Mouse (Mus musculus) heart, postnatal 0 days (tissue): ENCODE results near the gene Rcn3. TPM values are rescaled to one million over a fixed set of nuclear protein-coding genes. Genes with fewer than 3 reads are reported as not detected.

Source experiments
- ATAC-seq: fragments of 200-750 bp; cut with Nextera tagmentation; 2 replicates; pipeline ENCODE4 v1.8.0; 2017; ENCODE audit warnings: low read depth, moderate number of reproducible peaks, moderate library complexity; ENCODE audit not compliant: insufficient read depth
- DNase-seq: peaks from one replicate; pipeline ENCODE4 v3.0.0-alpha.2; 2016; ENCODE audit warnings: low spot score
- H3K27ac ChIP-seq: fragments of 300-500 bp; sonication (generic); 2 replicates; pipeline ENCODE4 v1.5.1; 2014; ENCODE audit warnings: low read depth, mild to moderate bottlenecking
- H3K27me3 ChIP-seq: fragments of 300-500 bp; sonication (generic); 2 replicates; pipeline ENCODE4 v1.6.1; 2014; ENCODE audit warnings: low read length, mixed read lengths; ENCODE audit not compliant: control insufficient read depth, insufficient read depth
- H3K36me3 ChIP-seq: fragments of 300-500 bp; sonication (generic); replicated peaks from 2 replicates; pipeline ENCODE4 v1.6.1; 2014; ENCODE audit warnings: low read length, mixed read lengths; ENCODE audit not compliant: control insufficient read depth, insufficient read depth
- H3K4me1 ChIP-seq: fragments of 300-500 bp; sonication (generic); 2 replicates; pipeline ENCODE4 v1.6.1; 2014; ENCODE audit warnings: antibody characterized with exemption; ENCODE audit not compliant: control insufficient read depth, insufficient read depth
- H3K4me2 ChIP-seq: fragments of 300-500 bp; sonication (generic); 2 replicates; pipeline ENCODE4 v1.6.1; 2014; ENCODE audit warnings: low read depth, mild to moderate bottlenecking, low read length, moderate library complexity
- H3K4me3 ChIP-seq: fragments of 300-500 bp; sonication (generic); 2 replicates; pipeline ENCODE4 v1.5.1; 2014; ENCODE audit warnings: low read depth, low read length
- H3K9ac ChIP-seq: fragments of 300-500 bp; sonication (generic); replicated peaks from 2 replicates; pipeline ENCODE4 v1.6.1; 2014; ENCODE audit warnings: low read depth, low read length, mixed read lengths
- H3K9me3 ChIP-seq: fragments of 300-500 bp; sonication (generic); replicated peaks from 2 replicates; pipeline ENCODE4 v1.6.1; 2016; ENCODE audit warnings: low read length; ENCODE audit not compliant: control insufficient read depth
- CTCF ChIP-seq: IDR thresholded peaks from 2 replicates; pipeline ENCODE4 v1.5.1; 2016; ENCODE audit warnings: antibody characterized with exemption, control low read depth, low read depth
- EP300 ChIP-seq: IDR thresholded peaks from 2 replicates; pipeline ENCODE4 v1.6.1; 2016; ENCODE audit warnings: antibody characterized with exemption, low read depth
- WGBS: fragments of 180-500 bp; shearing (Covaris S2); extraction: QIAGEN DNeasy Blood & Tissue Kit; methylation state at CpG from one replicate; pipeline ENCODE4 v1.1.7; 2014; 5-methylcytosine and 5-hydroxymethylcytosine counted together
- polyA plus RNA-seq: library from polyadenylated mRNA; unstranded; fragments of >200 nt; fragmentation: Nextera tagmentation; extraction: Ambion mirVana; gene quantifications from 2 replicates; pipeline ENCODE4 v1.2.1, GENCODE M21; 2015
- total RNA-seq: library from RNA; depleted of rRNA; stranded (reverse); fragments of >200 nt; gene quantifications from 2 replicates; pipeline ENCODE4 v1.2.3, GENCODE M21; 2014; ENCODE audit warnings: low replicate concordance

Gene Rcn3
- total and polyA plus RNA-seq, 2 experiments from 2014 or later: 100 to 125 TPM

DNA sequence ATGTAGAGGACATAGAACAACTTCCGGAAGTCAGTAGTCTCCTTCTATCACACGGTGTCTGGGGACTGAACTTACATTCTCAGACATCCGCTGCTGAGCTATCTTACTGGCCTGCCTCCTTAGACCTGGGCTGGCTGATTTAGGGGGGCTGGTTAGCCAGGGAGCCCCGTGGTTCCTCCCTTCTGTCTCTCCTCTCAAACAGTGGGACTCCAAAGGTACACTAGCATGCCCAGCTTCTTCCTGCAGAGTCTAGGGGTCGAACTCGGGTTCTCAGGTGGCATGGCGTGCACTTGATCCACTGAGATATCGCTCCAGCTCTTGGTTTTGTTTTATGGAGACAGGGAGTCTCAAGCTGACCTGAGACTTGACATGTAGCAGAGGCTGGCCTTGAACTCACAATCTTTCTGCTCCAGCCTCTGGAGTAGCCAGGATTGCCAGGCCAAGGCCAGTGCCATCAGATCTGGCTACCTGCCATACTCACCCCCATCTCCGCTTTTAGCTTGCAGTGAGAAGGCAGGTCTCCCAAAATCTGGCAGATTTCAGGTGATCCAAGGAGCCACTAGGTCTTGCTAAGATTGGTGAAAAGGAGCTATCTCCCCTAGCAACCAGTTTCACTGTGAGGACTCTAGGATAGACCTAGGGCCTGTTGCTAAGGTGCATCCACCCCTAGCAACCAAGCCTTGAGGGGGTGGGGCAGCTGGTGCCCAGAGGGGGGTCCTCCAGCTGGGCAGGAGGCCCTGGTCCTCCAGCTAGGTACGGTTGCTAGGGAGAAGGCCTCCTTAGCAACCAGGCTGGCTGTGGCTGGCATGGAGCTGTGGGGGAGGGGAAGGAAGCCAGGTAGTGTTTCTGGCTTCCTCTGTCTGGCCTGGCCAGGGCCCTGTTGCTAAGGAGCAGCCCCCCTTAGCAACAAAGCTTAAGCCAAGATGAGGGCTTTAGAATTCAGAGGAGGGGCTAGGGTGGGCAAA, 33.1 kb downstream of the Rcn3 start:
- ATAC-seq (no peak), DNase-seq (no peak)
- peaks cover 7% of the 10 kb centered on the region; the same call in 1 of the 2 replicates for H3K4me1 ChIP-seq
- H3K36me3 ChIP-seq: no peaks in the 10 kb centered on the region
- 81% methylated on average over 10 of the region's 10 CpGs for WGBS
- no peaks in the 10 kb centered on the region for H3K9me3 ChIP-seq
- no peak overlapping the region for H3K4me3 ChIP-seq
- no peak overlapping the region for H3K9ac ChIP-seq
- TF ChIP-seq EP300 (no peak), CTCF (no peak)
- H3K27me3 ChIP-seq: no peaks in the 10 kb centered on the region
- no peak overlapping the region for H3K4me2 ChIP-seq
- no peak overlapping the region for H3K27ac ChIP-seq

GRCm38 (mm10) chr7:45056972-45057348, 35.1 kb downstream of the Rcn3 start:
- Histone ChIP-seq H3K9ac (no peak overlapping the region), H3K4me2 (no peak overlapping the region), H3K27ac (no peak overlapping the region), H3K4me3 (no peak overlapping the region), H3K9me3 (no peaks in the 10 kb centered on the region), H3K36me3 (no peaks in the 10 kb centered on the region), H3K27me3 (no peaks in the 10 kb centered on the region), H3K4me1 (peaks cover 10% of the 10 kb centered on the region)
- no peak for TF ChIP-seq CTCF
- no peak for TF ChIP-seq EP300
- no peak for DNase-seq
- no peak for ATAC-seq

- no peak for TF ChIP-seq EP300
- TF ChIP-seq CTCF: no peak
- ATAC-seq (no peak), DNase-seq (no peak)
- Histone ChIP-seq H3K9ac (no peak overlapping the region), H3K4me3 (no peak overlapping the region), H3K27ac (no peak overlapping the region), H3K4me1 (peaks cover 11% of the 10 kb centered on the region), H3K36me3 (no peaks in the 10 kb centered on the region), H3K27me3 (no peaks in the 10 kb centered on the region), H3K9me3 (no peaks in the 10 kb centered on the region), H3K4me2 (no peak overlapping the region)
- 65% methylated on average over 14 of the region's 14 CpGs for WGBS
Measured at GRCm38 (mm10) chr7:45056329-45056971, 35.6 kb downstream of the Rcn3 start.

GRCm38 (mm10) chr7:45053931-45054510, 38.0 kb downstream of the Rcn3 start:
- no peak for TF ChIP-seq CTCF
- 0 out of 2 replicates have a peak, but pooled peaks have one; percentile 49 for TF ChIP-seq EP300
- H3K9ac ChIP-seq: peak overlapping the region; percentile 76
- peaks cover 17% of the 10 kb centered on the region for H3K36me3 ChIP-seq
- no peaks in the 10 kb centered on the region for H3K27me3 ChIP-seq
- peaks cover 14% of the 10 kb centered on the region for H3K4me1 ChIP-seq
- peak overlapping the region; percentile 67 for H3K4me3 ChIP-seq
- H3K27ac ChIP-seq: peak overlapping the region; percentile 91
- WGBS: under 1% methylated on average over 32 of the region's 33 CpGs
- peak; percentile 95 for ATAC-seq
- DNase-seq: peak; percentile 99
- H3K4me2 ChIP-seq: peak overlapping the region; percentile 99
- no peaks in the 10 kb centered on the region for H3K9me3 ChIP-seq

GRCm38 (mm10) chr7:45053117-45053930, 38.7 kb downstream of the Rcn3 start:
- peak; percentile 59; the same call in 1 of the 2 replicates for TF ChIP-seq EP300
- no peak for TF ChIP-seq CTCF
- Histone ChIP-seq H3K9me3 (no peaks in the 10 kb centered on the region), H3K4me2 (peak overlapping the region; percentile 99), H3K4me3 (peak overlapping the region; percentile 67), H3K36me3 (peaks cover 24% of the 10 kb centered on the region), H3K27me3 (no peaks in the 10 kb centered on the region), H3K27ac (peak overlapping the region; percentile 91), H3K4me1 (peaks cover 14% of the 10 kb centered on the region), H3K9ac (peak overlapping the region; percentile 76)
- WGBS: under 1% methylated on average over 30 of the region's 59 CpGs
- peak; percentile 68 for DNase-seq
- peak; percentile 54 for ATAC-seq
